Mouse (Mus musculus): ENCODE data around the gene Arfgap3. TPM values are rescaled to one million over a fixed set of nuclear protein-coding genes. Genes with fewer than 3 reads are reported as not detected.
A peak's percentile ranks its signal among the peaks of the same experiment; 100 is the strongest.

Gene Arfgap3
- total and polyA plus RNA-seq, 3 experiments, result 8.2 to 12.4 TPM; not detected in 1

GRCm38 (mm10) chr15:83377153-83377552, 27.1 kb upstream of the Arfgap3 start:
- peaks cover 18 to 41% of the 10 kb centered on the region in 2 experiments for H3K4me1 ChIP-seq (ENCODE audit: control insufficient read depth in 1 of 2, insufficient read depth in 2 of 2, low read length in 2 of 2)
- no peak overlapping the region for H3K4me3 ChIP-seq (ENCODE audit: control insufficient read depth in 1 of 2, insufficient read depth in 1 of 2, low read depth in 2 of 2, low read length in 2 of 2)
- DNase-seq (ENCODE audit: low read depth, low spot score), result peak; percentile 62
- H3K27ac ChIP-seq (ENCODE audit: control insufficient read depth, low read depth, low read length), result peak overlapping the region; percentile 52
- H3K9ac ChIP-seq (ENCODE audit: control insufficient read depth, low read depth, low read length, poor library complexity, severe bottlenecking), result no peak overlapping the region
- no peaks in the 10 kb centered on the region for H3K9me3 ChIP-seq (replicated peaks; ENCODE audit: insufficient read depth, low read length)
- H3K79me2 ChIP-seq (ENCODE audit: control insufficient read depth, insufficient read depth, low read length, poor library complexity), result no peaks in the 10 kb centered on the region
- peaks cover 6 to 35% of the 10 kb centered on the region in 2 experiments; a peak in 3 of 4 replicates for H3K36me3 ChIP-seq (ENCODE audit: control insufficient read depth in 1 of 2, insufficient read depth in 2 of 2, low read length in 2 of 2)
- TF ChIP-seq CHD2 (IDR thresholded peaks at IDR 0.05; ENCODE audit: low read length) (peak; percentile 49; the same call in 1 of the 2 replicates), RAD21 (IDR thresholded peaks at IDR 0.05; ENCODE audit: low read depth, low read length) (no peak), EP300 (IDR thresholded peaks at IDR 0.05; ENCODE audit: low read depth in 1 of 2, low read length in 2 of 2) (peak; percentile 79 to 92), KAT2A (conservative IDR thresholded peaks at IDR 0.05; ENCODE audit: low read depth, low read length) (no peak), ZKSCAN1 (IDR thresholded peaks at IDR 0.05; ENCODE audit: low read depth, low read length) (no peak), ZNF384 (IDR thresholded peaks at IDR 0.05; ENCODE audit: low read depth, low read length) (no peak), ETS1 (IDR thresholded peaks at IDR 0.05; ENCODE audit: low read depth, low read length) (peak; percentile 85), BHLHE40 (IDR thresholded peaks at IDR 0.05; ENCODE audit: borderline replicate concordance, low read depth, low read length) (no peak), SIN3A (IDR thresholded peaks at IDR 0.05; ENCODE audit: low read length) (peak; percentile 60), POLR2AphosphoS5 (IDR thresholded peaks at IDR 0.05; ENCODE audit: borderline replicate concordance, low read depth, low read length) (no peak), MAZ (IDR thresholded peaks at IDR 0.05; ENCODE audit: low read depth, low read length) (no peak), RCOR1 (IDR thresholded peaks at IDR 0.05; ENCODE audit: low read depth, low read length) (peak; percentile 74), JUND (IDR thresholded peaks at IDR 0.05; ENCODE audit: low read depth, low read length) (no peak), TAL1 (IDR thresholded peaks at IDR 0.05; ENCODE audit: low read length) (peak; percentile 69), SMC3 (IDR thresholded peaks at IDR 0.05; ENCODE audit: low read depth, low read length) (no peak), GATA1 (IDR thresholded peaks at IDR 0.05; ENCODE audit: low read depth, low read length) (peak; percentile 63), TCF12 (IDR thresholded peaks at IDR 0.05; ENCODE audit: low read depth, low read length) (peak; percentile 84), NELFE (IDR thresholded peaks at IDR 0.05; ENCODE audit: low read depth, low read length) (no peak)
- H3K27me3 ChIP-seq (ENCODE audit: control insufficient read depth in 1 of 2, insufficient read depth in 2 of 2, low read length in 2 of 2), result no peaks in the 10 kb centered on the region

DNA sequence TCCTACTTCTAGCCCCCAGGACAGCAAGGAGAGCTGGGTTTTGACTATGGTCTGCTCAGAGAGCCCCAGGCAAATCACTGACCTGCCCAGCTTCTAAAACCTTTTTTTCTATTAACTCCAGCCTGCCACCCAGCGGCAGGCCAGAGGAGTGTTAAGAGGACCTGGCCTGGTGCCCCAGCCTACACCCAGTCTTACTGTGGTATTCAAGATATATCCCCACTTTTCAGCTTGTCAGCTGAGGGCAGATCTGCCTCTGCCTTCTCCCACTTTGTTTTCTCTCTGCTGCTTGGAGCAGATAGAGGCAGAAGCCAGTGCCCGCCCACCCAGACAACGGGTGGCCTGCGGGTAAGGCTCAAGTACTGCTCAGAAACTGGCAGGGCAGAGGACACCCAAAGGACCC, 25.1 kb upstream of the Arfgap3 start:
- Histone ChIP-seq H3K27me3 (ENCODE audit: control insufficient read depth in 1 of 2, insufficient read depth in 2 of 2, low read length in 2 of 2) (no peaks in the 10 kb centered on the region), H3K9me3 (replicated peaks; ENCODE audit: insufficient read depth, low read length) (no peaks in the 10 kb centered on the region), H3K4me1 (ENCODE audit: control insufficient read depth in 1 of 2, insufficient read depth in 2 of 2, low read length in 2 of 2) (peaks cover 18 to 41% of the 10 kb centered on the region in 2 experiments), H3K4me3 (ENCODE audit: control insufficient read depth in 1 of 2, insufficient read depth in 1 of 2, low read depth in 2 of 2, low read length in 2 of 2) (no peak overlapping the region), H3K9ac (ENCODE audit: control insufficient read depth, low read depth, low read length, poor library complexity, severe bottlenecking) (peak overlapping the region; percentile 44), H3K27ac (ENCODE audit: control insufficient read depth, low read depth, low read length) (peak overlapping the region; percentile 92), H3K79me2 (ENCODE audit: control insufficient read depth, insufficient read depth, low read length, poor library complexity) (no peaks in the 10 kb centered on the region), H3K36me3 (ENCODE audit: control insufficient read depth in 1 of 2, insufficient read depth in 2 of 2, low read length in 2 of 2) (peaks cover 3 to 35% of the 10 kb centered on the region in 2 experiments; a peak in 3 of 4 replicates)
- DNase-seq (ENCODE audit: low read depth, low spot score), result peak; percentile 93
- TF ChIP-seq NRF1 (IDR thresholded peaks at IDR 0.05; ENCODE audit: insufficient read depth, low read depth, low read length, poor library complexity, severe bottlenecking) (no peak), MEF2A (IDR thresholded peaks at IDR 0.05; ENCODE audit: extremely low read depth, insufficient replicate concordance, low read depth, low read length, poor library complexity, severe bottlenecking) (no peak), GATA1 (IDR thresholded peaks at IDR 0.05; ENCODE audit: low read depth, low read length) (peak; percentile 79), POLR2A (IDR thresholded peaks at IDR 0.05; ENCODE audit: control insufficient read depth in 1 of 2, insufficient read depth in 1 of 2, low read depth in 1 of 2, low read length in 2 of 2, poor library complexity in 1 of 2) (0 out of 4 replicates have a peak, but pooled peaks of 1 of the 2 experiments have one; percentile 24), JUND (IDR thresholded peaks at IDR 0.05; ENCODE audit: low read depth, low read length) (no peak), RCOR1 (IDR thresholded peaks at IDR 0.05; ENCODE audit: low read depth, low read length) (peak; percentile 56; the same call in 1 of the 2 replicates), SMC3 (IDR thresholded peaks at IDR 0.05; ENCODE audit: low read depth, low read length) (peak; percentile 56), CTCF (IDR thresholded peaks at IDR 0.05 in 2 of 3, conservative IDR thresholded peaks at IDR 0.05 in 1 of 3; ENCODE audit: control insufficient read depth in 1 of 3, insufficient read depth in 1 of 3, low read depth in 2 of 3, low read length in 3 of 3, poor library complexity in 1 of 3, severe bottlenecking in 1 of 3) (peak; percentile 69), EP300 (IDR thresholded peaks at IDR 0.05; ENCODE audit: low read depth in 1 of 2, low read length in 2 of 2) (peak; percentile 86 to 95), ELF1 (IDR thresholded peaks at IDR 0.05; ENCODE audit: low read depth, low read length) (no peak), ZC3H11A (IDR thresholded peaks at IDR 0.05; ENCODE audit: low read depth, low read length) (no peak), BHLHE40 (IDR thresholded peaks at IDR 0.05; ENCODE audit: borderline replicate concordance, low read depth, low read length) (0 out of 2 replicates have a peak, but pooled peaks have one; percentile 54), HCFC1 (IDR thresholded peaks at IDR 0.05; ENCODE audit: low read depth, low read length) (peak; percentile 39; the same call in 1 of the 2 replicates), RAD21 (IDR thresholded peaks at IDR 0.05; ENCODE audit: low read depth, low read length) (peak; percentile 40), CHD1 (IDR thresholded peaks at IDR 0.05; ENCODE audit: low read depth, low read length) (no peak), TCF12 (IDR thresholded peaks at IDR 0.05; ENCODE audit: low read depth, low read length) (peak; percentile 95), TAL1 (IDR thresholded peaks at IDR 0.05; ENCODE audit: low read length) (peak; percentile 90), ZMIZ1 (IDR thresholded peaks at IDR 0.05; ENCODE audit: low read depth, low read length) (no peak), MXI1 (IDR thresholded peaks at IDR 0.05; ENCODE audit: low read depth, low read length) (peak; percentile 41; the same call in 1 of the 2 replicates), E2F4 (IDR thresholded peaks at IDR 0.05; ENCODE audit: borderline replicate concordance, low read depth, low read length) (no peak), GABPA (IDR thresholded peaks at IDR 0.05; ENCODE audit: low read depth, low read length) (no peak)

All from MEL (cell line).